Mouse (Mus musculus): Measurements from ENCODE around the gene Pcp4. TPM values are rescaled to one million over a fixed set of nuclear protein-coding genes. Genes with fewer than 3 reads are reported as not detected.

Pcp4 gene
- polyA plus RNA-seq, 1 experiment from 2014 or later: 177 TPM

GRCm38 (mm10) chr16:96536426-96536825, 69.0 kb downstream of the Pcp4 start:
- Histone ChIP-seq H3K4me3 (replicated peaks) (no peak overlapping the region), H3K4me2 (replicated peaks) (no peak overlapping the region), H3K9ac (replicated peaks) (no peak overlapping the region), H3K9me3 (no peaks in the 10 kb centered on the region), H3K27me3 (no peaks in the 10 kb centered on the region), H3K4me1 (replicated peaks) (0 out of 2 replicates have a peak, but pooled peaks cover 4% of the 10 kb centered on the region), H3K27ac (no peak overlapping the region), H3K36me3 (no peaks in the 10 kb centered on the region)
- ATAC-seq: no peak

GRCm38 (mm10) chr16:96539091-96539490, 71.7 kb downstream of the Pcp4 start:
- 77% methylated on average over 4 of the region's 4 CpGs for WGBS
- no peaks in the 10 kb centered on the region for H3K9me3 ChIP-seq
- H3K27me3 ChIP-seq: no peaks in the 10 kb centered on the region
- H3K4me1 ChIP-seq (replicated peaks): 0 out of 2 replicates have a peak, but pooled peaks cover 4% of the 10 kb centered on the region
- no peak overlapping the region for H3K27ac ChIP-seq
- no peak overlapping the region for H3K9ac ChIP-seq (replicated peaks)
- H3K36me3 ChIP-seq: no peaks in the 10 kb centered on the region
- no peak overlapping the region for H3K4me2 ChIP-seq (replicated peaks)
- H3K4me3 ChIP-seq (replicated peaks): no peak overlapping the region
- no peak for ATAC-seq

GRCm38 (mm10) chr16:96541056-96541455, 73.7 kb downstream of the Pcp4 start:
- ATAC-seq: no peak
- no peak overlapping the region for H3K4me2 ChIP-seq (replicated peaks)
- no peak overlapping the region for H3K9ac ChIP-seq (replicated peaks)
- H3K4me3 ChIP-seq (replicated peaks): no peak overlapping the region
- H3K9me3 ChIP-seq: no peaks in the 10 kb centered on the region
- no peak overlapping the region for H3K27ac ChIP-seq
- 0 out of 2 replicates have a peak, but pooled peaks cover 4% of the 10 kb centered on the region for H3K4me1 ChIP-seq (replicated peaks)
- WGBS: 43% methylated on average over 2 of the region's 2 CpGs
- H3K36me3 ChIP-seq: no peaks in the 10 kb centered on the region
- H3K27me3 ChIP-seq: no peaks in the 10 kb centered on the region

DNA sequence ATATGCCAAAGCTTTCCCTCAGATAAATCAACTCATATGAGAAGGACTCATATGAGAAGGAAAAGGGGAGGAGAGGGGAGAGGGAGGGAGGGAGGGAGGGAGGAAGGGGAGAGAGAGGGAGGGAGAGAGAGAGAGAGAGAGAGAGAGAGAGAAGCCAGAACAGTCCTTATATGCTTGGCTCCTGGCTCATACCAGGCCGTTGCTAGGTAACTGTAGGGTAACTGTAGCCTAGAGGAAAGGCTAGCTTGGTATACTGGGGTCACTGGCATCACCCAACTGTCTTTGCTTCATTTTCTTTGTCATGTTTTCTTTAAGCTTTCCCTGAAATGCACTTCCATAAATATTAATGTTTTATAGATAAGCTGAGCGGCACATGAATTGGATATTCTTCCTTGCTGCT, 85.3 kb downstream of the Pcp4 start:
- H3K27ac ChIP-seq: no peak overlapping the region
- ATAC-seq: peak; percentile 74; the same call in 1 of the 2 replicates

GRCm38 (mm10) chr16:96555412-96555811, 88.0 kb downstream of the Pcp4 start:
- no peak overlapping the region for H3K4me3 ChIP-seq (replicated peaks)
- 77% methylated on average over 4 of the region's 4 CpGs for WGBS
- no peaks in the 10 kb centered on the region for H3K9me3 ChIP-seq
- no peak for ATAC-seq
- H3K9ac ChIP-seq (replicated peaks): no peak overlapping the region
- no peaks in the 10 kb centered on the region for H3K36me3 ChIP-seq
- no peak overlapping the region for H3K27ac ChIP-seq
- no peaks in the 10 kb centered on the region for H3K4me1 ChIP-seq (replicated peaks)
- no peaks in the 10 kb centered on the region for H3K27me3 ChIP-seq
- no peak overlapping the region for H3K4me2 ChIP-seq (replicated peaks)

More for the DNA sequence above, 85.3 kb downstream of the Pcp4 start:
- Histone ChIP-seq H3K9ac (replicated peaks) (no peak overlapping the region), H3K4me2 (replicated peaks) (no peak overlapping the region), H3K4me1 (replicated peaks) (no peaks in the 10 kb centered on the region), H3K36me3 (no peaks in the 10 kb centered on the region), H3K4me3 (replicated peaks) (no peak overlapping the region), H3K9me3 (no peaks in the 10 kb centered on the region), H3K27me3 (no peaks in the 10 kb centered on the region)
- WGBS: 60% methylated on average over 2 of the region's 2 CpGs

- no peaks in the 10 kb centered on the region for H3K4me1 ChIP-seq (replicated peaks)
- no peak for ATAC-seq
- H3K4me2 ChIP-seq (replicated peaks): no peak overlapping the region
- 77% methylated on average over 3 of the region's 3 CpGs for WGBS
- H3K36me3 ChIP-seq: no peaks in the 10 kb centered on the region
- no peaks in the 10 kb centered on the region for H3K27me3 ChIP-seq
- no peaks in the 10 kb centered on the region for H3K9me3 ChIP-seq
- no peak overlapping the region for H3K9ac ChIP-seq (replicated peaks)
- no peak overlapping the region for H3K27ac ChIP-seq
- H3K4me3 ChIP-seq (replicated peaks): no peak overlapping the region
Measured at GRCm38 (mm10) chr16:96556621-96557020, 89.2 kb downstream of the Pcp4 start.

GRCm38 (mm10) chr16:96558341-96558740, 90.9 kb downstream of the Pcp4 start:
- ATAC-seq: no peak

GRCm38 (mm10) chr16:96559796-96560195, 92.4 kb downstream of the Pcp4 start:
- H3K9ac ChIP-seq (replicated peaks): no peak overlapping the region
- H3K4me3 ChIP-seq (replicated peaks): no peak overlapping the region
- no peak overlapping the region for H3K27ac ChIP-seq
- H3K27me3 ChIP-seq: no peaks in the 10 kb centered on the region
- H3K36me3 ChIP-seq: no peaks in the 10 kb centered on the region
- H3K4me1 ChIP-seq (replicated peaks): peaks cover 10% of the 10 kb centered on the region
- H3K4me2 ChIP-seq (replicated peaks): no peak overlapping the region
- H3K9me3 ChIP-seq: no peaks in the 10 kb centered on the region
- ATAC-seq: no peak

More at GRCm38 (mm10) chr16:96558341-96558740, 90.9 kb downstream of the Pcp4 start:
- Histone ChIP-seq H3K36me3 (no peaks in the 10 kb centered on the region), H3K27ac (no peak overlapping the region), H3K27me3 (no peaks in the 10 kb centered on the region), H3K9me3 (no peaks in the 10 kb centered on the region), H3K4me3 (replicated peaks) (no peak overlapping the region), H3K9ac (replicated peaks) (no peak overlapping the region), H3K4me2 (replicated peaks) (no peak overlapping the region), H3K4me1 (replicated peaks) (0 out of 2 replicates have a peak, but pooled peaks cover 3% of the 10 kb centered on the region)
- WGBS: 92% methylated on average over 1 of the region's 1 CpGs

DNA sequence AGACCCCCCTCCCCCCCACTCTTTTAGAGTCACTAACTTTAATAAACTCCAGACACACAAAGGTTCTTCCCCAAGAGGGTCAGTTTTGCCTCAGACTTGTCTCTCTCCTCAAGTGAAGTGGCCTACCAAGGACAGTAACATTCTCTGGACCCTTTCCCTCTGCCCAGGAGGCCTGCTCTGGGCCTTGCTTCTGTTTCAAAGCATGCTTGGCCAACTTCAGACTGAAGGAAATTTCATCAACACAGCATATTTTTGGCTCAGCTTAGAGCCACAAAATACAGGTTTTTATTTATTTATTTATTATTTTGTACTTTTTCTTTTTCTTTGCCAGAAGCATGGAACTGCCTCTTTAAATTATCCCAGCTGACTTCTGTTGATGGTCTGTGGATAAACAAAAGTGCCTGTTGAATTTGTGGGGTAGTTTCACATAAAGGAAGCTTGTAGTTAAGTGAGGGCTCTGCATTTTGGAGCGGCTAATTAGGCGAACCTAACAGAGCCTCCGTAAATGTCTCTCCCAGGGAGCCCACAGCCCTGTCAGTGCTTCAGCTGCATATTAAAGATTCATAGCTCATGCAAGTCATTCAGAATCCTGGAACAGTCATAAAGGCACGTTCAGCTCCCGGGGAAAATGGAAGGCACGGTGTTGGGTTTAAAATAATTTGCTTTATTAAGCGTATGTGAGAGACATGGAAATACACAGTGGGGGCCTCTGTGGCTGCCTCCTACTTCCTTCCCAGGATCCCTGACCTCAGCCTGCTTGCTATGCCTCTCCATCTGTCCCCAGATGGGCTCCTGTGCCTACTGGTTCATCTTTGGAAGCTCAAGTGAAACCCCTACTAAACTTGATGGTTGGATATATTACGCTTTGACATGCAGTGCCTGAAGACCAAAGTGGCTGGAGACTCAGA, 96.2 kb downstream of the Pcp4 start:
- Histone ChIP-seq H3K4me2 (replicated peaks) (no peak overlapping the region), H3K36me3 (no peaks in the 10 kb centered on the region), H3K27ac (peak overlapping the region; percentile 73), H3K4me1 (replicated peaks) (peaks cover 10% of the 10 kb centered on the region), H3K4me3 (replicated peaks) (no peak overlapping the region), H3K9ac (replicated peaks) (no peak overlapping the region), H3K9me3 (no peaks in the 10 kb centered on the region), H3K27me3 (no peaks in the 10 kb centered on the region)
- 45% methylated on average over 8 of the region's 8 CpGs for WGBS
- peak; percentile 71; the same call in 1 of the 2 replicates for ATAC-seq

DNA sequence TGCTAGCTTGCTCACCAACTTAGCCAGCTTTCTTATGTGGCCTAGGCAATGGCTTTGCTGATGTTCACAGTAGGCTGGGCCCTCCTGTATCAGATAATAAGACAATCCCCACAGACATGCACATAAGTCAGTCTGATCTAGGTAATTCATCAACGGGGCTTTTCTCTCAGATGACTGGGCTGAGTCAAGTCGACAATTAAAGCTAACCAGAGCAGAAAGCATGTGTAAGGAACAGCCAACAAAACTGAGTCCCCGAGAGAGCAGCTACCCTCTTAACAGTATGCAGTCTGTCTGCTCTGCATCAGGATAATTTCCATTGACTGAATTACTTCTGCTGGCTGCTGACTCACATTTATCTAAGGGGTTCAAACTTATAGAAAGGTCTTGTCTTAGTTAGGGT, 100.0 kb downstream of the Pcp4 start:
- Histone ChIP-seq H3K27ac (no peak overlapping the region), H3K36me3 (no peaks in the 10 kb centered on the region), H3K4me3 (replicated peaks) (no peak overlapping the region), H3K4me2 (replicated peaks) (no peak overlapping the region), H3K4me1 (replicated peaks) (peaks cover 7% of the 10 kb centered on the region), H3K27me3 (no peaks in the 10 kb centered on the region), H3K9ac (replicated peaks) (no peak overlapping the region), H3K9me3 (no peaks in the 10 kb centered on the region)
- ATAC-seq: no peak
- WGBS: 57% methylated on average over 3 of the region's 3 CpGs

Measured in midbrain, embryonic 13.5 days (tissue).